Mouse (Mus musculus) liver, postnatal 0 days (tissue): ENCODE results near the gene Hist1h4k.
A peak's percentile ranks its signal among the peaks of the same experiment; 100 is the strongest.

Experiments
- CTCF ChIP-seq: sonication (generic); IDR thresholded peaks from 2 replicates; pipeline ENCODE4 v1.5.1; 2016; ENCODE audit warnings: antibody characterized with exemption, low read depth
- EP300 ChIP-seq: IDR thresholded peaks from 2 replicates; pipeline ENCODE4 v1.6.1; 2016; ENCODE audit warnings: antibody characterized with exemption, low read depth, mild to moderate bottlenecking

GRCm38 (mm10) chr13:21753524-21754285 is 3.4 kb upstream of the Hist1h4k start, which contains the start of the genes Hist1h2ak and Hist1h2bn:
- TF ChIP-seq CTCF: peak; percentile 41
- peak; percentile 82 for TF ChIP-seq EP300
